Mouse (Mus musculus) CH12.LX (cell line): ENCODE measurements at regions not wholly inside any gene's neighbourhood (a gene's known extent, or its start where the extent isn't known, plus 50 kb on each side); places are given as distances from the start of the nearest gene placed in this dataset.

Source experiments
- DNase-seq: peaks from one replicate; pipeline ENCODE4 v3.0.0-alpha.2; 2013; ENCODE audit errors: extremely low read depth
- H3K27ac ChIP-seq: 2 replicates; pipeline ENCODE4 v1.5.1; 2012; ENCODE audit warnings: low read depth, mild to moderate bottlenecking, control low read depth, moderate library complexity; ENCODE audit not compliant: insufficient read depth
- H3K27me3 ChIP-seq: replicated peaks from 2 replicates; pipeline ENCODE3; 2012; ENCODE audit warnings: inconsistent platforms
- H3K36me3 ChIP-seq, 2 experiments: replicated peaks in 1 of 2; 2 replicates each; pipeline versions ENCODE3 to v1.6.1; 2012; ENCODE audit warnings: inconsistent platforms in 1 of 2, low read length in 1 of 2, mild to moderate bottlenecking in 1 of 2, mixed read lengths in 1 of 2, moderate library complexity in 1 of 2; ENCODE audit not compliant: control insufficient read depth in 1 of 2, insufficient read depth in 1 of 2
- H3K4me1 ChIP-seq, 2 experiments: 2 replicates each; pipeline ENCODE4 v1.6.1; 2012; ENCODE audit warnings: inconsistent platforms in 1 of 2, moderate library complexity in 1 of 2; ENCODE audit not compliant: insufficient read depth in 2 of 2, control insufficient read depth in 1 of 2
- H3K4me2 ChIP-seq: 2 replicates; pipeline ENCODE4 v1.6.1; 2012; ENCODE audit warnings: low read depth, mild to moderate bottlenecking, control low read depth; ENCODE audit not compliant: poor library complexity, insufficient read depth, severe bottlenecking
- H3K4me3 ChIP-seq, 3 experiments: fragments of 150-350 bp in 1 of 3; sonication (generic) in 1 of 3; replicated peaks in 1 of 3; 2 replicates each; pipeline versions ENCODE3 to v1.5.1; 2011 to 2012; ENCODE audit warnings: low read depth in 2 of 3, low read length in 2 of 3, mild to moderate bottlenecking in 2 of 3, moderate library complexity in 2 of 3, control low read depth in 1 of 3, improper control_type of control experiment in 1 of 3, inconsistent platforms in 1 of 3, mixed read lengths in 1 of 3; ENCODE audit not compliant: poor library complexity in 1 of 3
- H3K79me2 ChIP-seq: replicated peaks from 2 replicates; pipeline ENCODE4 v1.6.1; 2012; ENCODE audit warnings: mild to moderate bottlenecking, moderate library complexity; ENCODE audit not compliant: control insufficient read depth, poor library complexity, insufficient read depth, severe bottlenecking; ENCODE audit errors: extremely low read depth
- H3K9ac ChIP-seq: 2 replicates; pipeline ENCODE4 v1.6.1; 2012; ENCODE audit warnings: low read depth, mild to moderate bottlenecking, control low read depth, moderate library complexity; ENCODE audit not compliant: insufficient read depth
- H3K9me3 ChIP-seq: replicated peaks from 2 replicates; pipeline ENCODE3; 2012; ENCODE audit warnings: low read length, inconsistent platforms, mixed read lengths
- BHLHE40 ChIP-seq: IDR thresholded peaks from 2 replicates; pipeline ENCODE4 v1.6.1; 2011; ENCODE audit warnings: mild to moderate bottlenecking, low read depth, low read length, improper control_type of control experiment
- CHD2 ChIP-seq: IDR thresholded peaks from 2 replicates; pipeline ENCODE4 v1.6.1; 2011; ENCODE audit warnings: low read length, improper control_type of control experiment
- CTCF ChIP-seq, 2 experiments: IDR thresholded peaks in 1 of 2; conservative IDR thresholded peaks in 1 of 2; 2 replicates each; pipeline ENCODE4 v1.5.1; 2011 to 2012; ENCODE audit warnings: low read depth in 2 of 2, low read length in 2 of 2, improper control_type of control experiment in 1 of 2, inconsistent platforms in 1 of 2, mild to moderate bottlenecking in 1 of 2, moderate library complexity in 1 of 2
- E2F4 ChIP-seq: IDR thresholded peaks from 2 replicates; pipeline ENCODE4 v1.6.1; 2011; ENCODE audit warnings: low read depth, low read length, improper control_type of control experiment; ENCODE audit not compliant: insufficient replicate concordance
- ELF1 ChIP-seq: IDR thresholded peaks from 2 replicates; pipeline ENCODE4 v1.6.1; 2014; ENCODE audit warnings: low read depth, mild to moderate bottlenecking, inconsistent platforms, low read length, improper control_type of control experiment
- HCFC1 ChIP-seq: IDR thresholded peaks from 2 replicates; pipeline ENCODE4 v1.6.1; 2012; ENCODE audit warnings: low read depth, mild to moderate bottlenecking, inconsistent platforms, low read length, improper control_type of control experiment
- KAT2A ChIP-seq: IDR thresholded peaks from 2 replicates; pipeline ENCODE4 v1.6.1; 2012; ENCODE audit warnings: low read length, improper control_type of control experiment, inconsistent platforms; ENCODE audit not compliant: insufficient replicate concordance
- MAFK ChIP-seq: IDR thresholded peaks from 2 replicates; pipeline ENCODE4 v1.6.1; 2011; ENCODE audit warnings: low read length, improper control_type of control experiment; ENCODE audit not compliant: insufficient replicate concordance
- MEF2A ChIP-seq: IDR thresholded peaks from 2 replicates; pipeline ENCODE4 v1.6.1; 2014; ENCODE audit warnings: low read depth, mild to moderate bottlenecking, inconsistent platforms, low read length, improper control_type of control experiment, borderline replicate concordance
- NELFE ChIP-seq: IDR thresholded peaks from 2 replicates; pipeline ENCODE4 v1.6.1; 2011; ENCODE audit warnings: low read depth, low read length, improper control_type of control experiment
- PAX5 ChIP-seq: IDR thresholded peaks from 2 replicates; pipeline ENCODE4 v1.6.1; 2012; ENCODE audit warnings: low read length, inconsistent platforms, mixed read lengths
- POLR2AphosphoS2 ChIP-seq: IDR thresholded peaks from 2 replicates; pipeline ENCODE4 v1.6.1; 2011; ENCODE audit warnings: low read depth, low read length, improper control_type of control experiment
- SIN3A ChIP-seq: IDR thresholded peaks from 2 replicates; pipeline ENCODE4 v1.6.1; 2012; ENCODE audit warnings: low read length, improper control_type of control experiment, inconsistent platforms
- SMC3 ChIP-seq: IDR thresholded peaks from 2 replicates; pipeline ENCODE4 v1.6.1; 2011; ENCODE audit warnings: low read depth, low read length, improper control_type of control experiment
- TBP ChIP-seq: conservative IDR thresholded peaks from 2 replicates; pipeline ENCODE4 v1.6.1; 2011; ENCODE audit warnings: low read depth, low read length, improper control_type of control experiment
- UBTF ChIP-seq: IDR thresholded peaks from 2 replicates; pipeline ENCODE4 v1.6.1; 2012; ENCODE audit warnings: low read depth, mild to moderate bottlenecking, inconsistent platforms, low read length, improper control_type of control experiment, moderate library complexity
- USF2 ChIP-seq: conservative IDR thresholded peaks from 2 replicates; pipeline ENCODE4 v1.6.1; 2011; ENCODE audit warnings: low read depth, low read length, improper control_type of control experiment
- dilution Hi-C: fragments of 300-500 bp; cut with MboI; formaldehyde crosslinking; loops from 2 replicates; pipeline ENCODE4 v1.14.3; 2020; ENCODE audit warnings: low sequenced_read_pairs; ENCODE audit not compliant: extremely low pct_unique_long_range_greater_than_20kb, extremely low pct_ligation_motif_present
- in situ Hi-C: fragments of 300-500 bp; cut with MboI; formaldehyde crosslinking; loops from 3 replicates; pipeline ENCODE4 v1.14.3; 2019; ENCODE audit warnings: low sequenced_read_pairs, low pct_ligation_motif_present, low pct_unique_long_range_greater_than_20kb, mixed read lengths

DNA sequence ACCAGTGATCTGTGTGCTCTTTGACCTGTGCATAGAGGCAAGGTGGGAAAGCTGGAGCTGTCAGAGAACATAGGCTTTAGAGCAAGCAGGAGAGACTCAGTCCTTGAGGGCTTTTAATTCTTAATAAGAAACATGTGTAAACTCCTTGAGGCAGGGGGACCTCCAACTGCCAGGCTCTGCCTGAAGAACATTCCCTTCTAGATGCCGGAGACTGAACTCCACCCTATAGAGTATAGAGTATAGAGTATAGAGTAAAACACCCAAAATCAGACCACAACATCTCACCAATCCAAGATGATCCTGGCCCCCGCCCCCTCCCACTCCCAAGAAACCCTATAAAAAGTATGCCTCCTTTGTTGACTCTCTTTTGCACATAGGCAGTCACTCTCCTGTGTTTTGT is 186.2 kb downstream of the Ipmk start:
- in situ Hi-C loops (no loop called here), dilution Hi-C loops (no loop called here)
- no peak overlapping the region for H3K9ac ChIP-seq
- no peaks in the 10 kb centered on the region for H3K36me3 ChIP-seq
- no peak overlapping the region for H3K4me2 ChIP-seq
- H3K4me1 ChIP-seq: no peaks in the 10 kb centered on the region
- no peak overlapping the region for H3K4me3 ChIP-seq
- no peaks in the 10 kb centered on the region for H3K27me3 ChIP-seq
- H3K9me3 ChIP-seq: peaks cover 1% of the 10 kb centered on the region
- no peak for TF ChIP-seq NELFE
- no peak for TF ChIP-seq CHD2
- no peak for TF ChIP-seq ELF1
- TF ChIP-seq PAX5: no peak
- TF ChIP-seq CTCF (conservative IDR thresholded peaks at IDR 0.05 in 1 of 2, IDR thresholded peaks at IDR 0.05 in 1 of 2; ENCODE audit: low read depth in 2 of 2, low read length in 2 of 2): no peak
- TF ChIP-seq HCFC1: no peak
- TF ChIP-seq POLR2AphosphoS2: no peak
- no peak for TF ChIP-seq BHLHE40
- TF ChIP-seq E2F4: no peak
- no peak for TF ChIP-seq UBTF
- TF ChIP-seq, all 38 proteins: peak for 0
- Histone ChIP-seq H3K27ac (no peak overlapping the region), H3K79me2 (no peaks in the 10 kb centered on the region)
- DNase-seq: no peak

- H3K4me3 ChIP-seq: no peak overlapping the region
- no peaks in the 10 kb centered on the region for H3K36me3 ChIP-seq
- in situ Hi-C loops (no loop called here), dilution Hi-C loops (no loop called here)
- TF ChIP-seq SMC3: no peak
- TF ChIP-seq SIN3A: no peak
- no peak for TF ChIP-seq KAT2A
- peaks cover 10% of the 10 kb centered on the region for H3K27me3 ChIP-seq
- no peak overlapping the region for H3K27ac ChIP-seq
- no peak for DNase-seq
- H3K9me3 ChIP-seq: no peaks in the 10 kb centered on the region
- no peak overlapping the region for H3K9ac ChIP-seq
- H3K4me1 ChIP-seq: no peaks in the 10 kb centered on the region
- H3K79me2 ChIP-seq: no peaks in the 10 kb centered on the region
- no peak overlapping the region for H3K4me2 ChIP-seq
Observed at GRCm38 (mm10) chr10:71545489-71545888, 197.9 kb downstream of the Ipmk start.

DNA sequence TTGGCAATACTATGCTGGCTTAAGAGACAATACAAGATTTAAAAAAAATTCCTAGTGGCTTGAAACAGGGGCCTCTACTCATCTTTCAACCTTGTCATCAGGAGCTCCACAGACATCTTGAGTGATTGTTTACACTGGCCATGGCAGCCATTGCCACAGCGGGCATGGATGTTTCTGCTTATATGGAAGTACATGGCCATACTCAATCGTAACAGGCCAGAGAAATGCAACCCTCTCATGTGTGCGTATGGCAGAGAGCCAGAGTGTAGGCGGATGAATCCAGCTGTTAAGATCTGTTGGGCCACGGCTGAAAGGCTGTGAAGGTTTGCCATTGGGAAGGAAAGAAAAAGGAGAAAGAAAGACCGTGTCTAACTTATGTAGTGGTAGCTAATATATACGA is 198.9 kb downstream of the Ipmk start:
- no peak for DNase-seq
- no peak for TF ChIP-seq MAFK
- TF ChIP-seq TBP: no peak
- no peak for TF ChIP-seq USF2
- no peak for TF ChIP-seq CTCF (conservative IDR thresholded peaks at IDR 0.05 in 1 of 2, IDR thresholded peaks at IDR 0.05 in 1 of 2; ENCODE audit: low read depth in 2 of 2, low read length in 2 of 2)
- no peak for TF ChIP-seq E2F4
- TF ChIP-seq BHLHE40: no peak
- TF ChIP-seq MEF2A: no peak
- no peak for TF ChIP-seq KAT2A
- H3K27me3 ChIP-seq: peaks cover 8% of the 10 kb centered on the region
- dilution Hi-C loops (no loop called here), in situ Hi-C loops (no loop called here)
- no peak overlapping the region for H3K4me3 ChIP-seq
- H3K9ac ChIP-seq: no peak overlapping the region
- H3K4me1 ChIP-seq: no peaks in the 10 kb centered on the region
- H3K27ac ChIP-seq: no peak overlapping the region
- H3K9me3 ChIP-seq: no peaks in the 10 kb centered on the region
- H3K4me2 ChIP-seq: no peak overlapping the region
- H3K36me3 ChIP-seq: no peaks in the 10 kb centered on the region
- H3K79me2 ChIP-seq: no peaks in the 10 kb centered on the region
